Mouse (Mus musculus): Measurements from ENCODE around the gene Gm42372.
A peak's percentile ranks its signal among the peaks of the same experiment; 100 is the strongest.
"Not testable (repeated sequence)": the region's sequence is repeated elsewhere in the genome, so short reads cannot be mapped to it uniquely, and the experiment has no call there.

The Gm42372 gene

DNA sequence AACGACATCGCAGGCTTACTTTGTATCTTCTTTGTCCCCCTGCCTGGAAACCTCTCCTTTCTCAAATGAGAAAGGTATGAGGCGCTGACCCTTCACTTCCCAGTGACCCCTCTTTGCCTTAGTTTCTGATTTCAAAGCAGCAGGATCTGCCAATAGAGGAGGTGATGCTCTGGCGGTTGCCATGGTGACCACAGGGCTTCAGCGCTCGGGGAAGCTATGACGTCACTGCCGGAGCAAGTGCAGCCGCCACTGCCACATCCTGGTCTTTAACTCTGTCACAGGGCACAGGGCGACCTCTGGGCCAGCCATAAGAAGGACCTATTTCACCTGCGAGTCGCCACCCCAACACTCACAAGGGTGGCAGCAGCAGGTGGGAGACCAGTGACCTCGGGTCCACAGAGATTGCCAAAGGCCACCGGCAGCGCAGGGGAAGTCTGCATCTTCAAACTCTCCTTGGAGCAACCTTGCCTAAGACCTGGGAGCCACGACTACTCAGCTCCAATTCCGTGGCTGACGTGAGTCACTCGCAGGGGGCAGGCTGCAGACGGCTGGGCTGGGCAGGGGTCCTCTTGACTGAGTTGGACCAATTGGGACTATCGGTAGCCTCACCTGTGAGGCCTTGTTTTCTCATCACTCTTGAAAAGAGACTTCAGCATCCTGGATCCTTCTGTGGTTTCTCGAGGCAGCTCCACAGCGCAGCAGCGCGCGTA lies at the start of gene Gm42372:
TSS of gene Gm42372 (plus strand) at position 228 of the 710 bp plus-strand sequence.
- DNase-seq (ENCODE audit: low spot score) = no peak

- DNase-seq (ENCODE audit: low spot score) = no peak
Observed at GRCm38 (mm10) chr7:16937312-16937711, 45.6 kb upstream of the Gm42372 start.

DNA sequence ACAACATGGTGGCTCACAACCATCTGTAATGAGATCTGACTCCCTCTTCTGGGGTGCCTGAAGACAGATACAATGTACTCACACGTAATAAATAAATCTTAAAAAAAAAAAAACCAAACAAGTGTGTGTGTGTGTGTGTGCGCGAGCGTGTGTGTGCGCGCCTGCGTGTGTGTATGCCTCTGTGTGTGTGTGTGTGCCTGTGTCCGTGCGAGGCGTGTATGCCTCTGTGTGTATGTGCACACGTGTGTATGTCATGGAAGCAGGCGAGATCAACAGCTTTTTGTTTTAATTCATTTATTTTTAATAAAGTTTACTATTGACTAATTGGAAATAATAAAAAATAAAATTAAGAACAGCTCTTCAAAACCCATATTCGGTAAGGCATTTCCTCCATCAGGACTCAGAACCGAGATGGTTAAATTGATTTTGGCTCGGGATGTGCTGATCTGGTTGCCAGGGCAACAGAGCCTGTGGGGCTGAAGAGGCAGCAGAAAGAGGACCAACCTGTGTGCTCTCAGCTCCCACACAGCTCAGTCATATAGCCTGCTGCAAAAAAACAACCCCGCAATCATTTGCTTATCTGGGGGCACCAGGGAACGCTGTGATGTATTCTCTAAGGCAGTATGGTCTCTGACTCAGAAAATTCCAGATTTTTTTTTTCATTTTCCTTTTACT lies 44.6 kb upstream of the Gm42372 start:
- DNase-seq (ENCODE audit: low spot score) = no peak

GRCm38 (mm10) chr7:16940292-16940691 lies 42.6 kb upstream of the Gm42372 start:
- no peak for DNase-seq (ENCODE audit: low spot score)

DNA sequence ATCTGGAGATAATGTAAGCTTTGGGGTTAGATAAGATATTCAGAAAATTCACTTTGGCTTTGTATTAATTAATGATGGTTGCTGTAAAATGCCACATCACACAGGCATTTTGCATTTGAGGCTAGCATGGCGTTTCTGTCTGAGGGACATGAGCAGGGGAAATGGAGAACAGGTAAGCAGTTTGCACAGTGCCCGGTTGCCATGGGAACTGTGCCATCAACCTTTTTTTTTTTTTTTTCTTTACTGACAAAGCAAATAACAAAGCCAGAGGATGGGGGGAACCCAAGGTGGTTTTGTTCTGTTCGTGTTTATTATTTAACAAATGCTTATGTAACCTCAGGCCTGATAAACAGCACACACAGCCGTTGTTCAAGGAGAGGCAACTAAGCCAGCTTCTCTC lies 40.0 kb upstream of the Gm42372 start:
- DNase-seq (ENCODE audit: low spot score) = no peak

DNA sequence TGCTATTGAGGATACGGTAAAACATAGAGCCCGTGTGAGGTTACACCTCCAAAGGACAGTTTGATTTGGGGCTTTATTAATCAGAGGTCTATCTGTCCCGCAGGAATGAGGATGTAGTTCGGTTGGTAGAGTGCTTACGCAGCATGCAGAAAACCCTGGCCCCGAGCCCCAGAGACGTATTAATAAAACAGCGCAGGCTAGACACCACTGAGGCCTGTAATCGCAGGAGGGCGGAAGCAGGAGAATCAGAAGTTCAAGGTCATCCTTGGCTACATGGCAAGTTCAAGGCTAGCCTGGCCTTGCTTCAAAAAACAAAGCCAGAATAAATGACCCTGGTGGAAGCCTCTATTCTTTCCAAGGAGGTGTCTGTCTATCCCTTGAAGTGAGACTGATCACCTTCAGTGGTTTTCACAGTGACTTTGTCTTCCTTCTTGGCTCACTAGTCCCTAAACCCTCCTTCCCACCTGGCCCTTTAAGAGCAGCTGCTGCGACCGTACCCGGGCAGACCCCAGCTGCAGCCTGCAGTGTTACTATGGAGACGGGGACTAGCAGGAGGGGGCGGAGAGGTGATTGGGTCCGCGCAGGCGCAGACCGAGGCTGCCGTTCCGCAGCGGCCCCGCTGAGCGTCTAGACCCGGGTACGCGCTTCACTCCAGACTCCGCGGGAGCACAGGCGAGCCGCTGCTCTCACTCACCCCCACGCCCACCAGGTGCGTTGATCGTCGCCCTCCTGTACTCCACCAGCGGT lies 38.7 kb upstream of the Gm42372 start, which contains the start of gene Pnmal2:
TSS of gene Pnmal2 (plus strand) at position 622 of the 747 bp plus-strand sequence.
- peak; percentile 71 for DNase-seq (ENCODE audit: low spot score)

DNA sequence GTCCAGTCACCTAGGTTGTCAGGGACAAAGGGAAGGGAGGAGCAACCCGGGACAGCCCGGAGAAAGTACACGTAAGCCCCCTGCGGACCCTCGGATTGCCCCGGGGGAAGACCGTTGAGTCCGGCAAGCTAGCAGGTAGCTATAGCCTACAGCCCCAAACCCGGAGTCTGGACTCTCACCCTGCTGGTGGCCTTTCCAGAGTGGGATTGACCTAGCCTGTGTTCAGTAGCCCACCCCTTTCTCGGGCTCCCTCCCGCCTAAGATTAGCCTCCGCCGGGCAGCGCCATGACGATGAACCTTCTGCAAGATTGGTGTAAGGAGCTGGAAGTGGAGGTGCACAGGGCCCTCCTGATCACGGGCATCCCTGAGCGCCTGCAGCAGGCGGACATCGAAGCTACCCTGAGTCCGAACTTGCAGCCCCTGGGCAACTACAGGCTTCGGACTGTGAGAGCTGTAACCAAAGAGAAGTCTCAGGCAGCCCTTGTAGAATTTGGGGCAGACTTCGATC lies 38.0 kb upstream of the Gm42372 start:
- no peak for DNase-seq (ENCODE audit: low spot score)

DNA sequence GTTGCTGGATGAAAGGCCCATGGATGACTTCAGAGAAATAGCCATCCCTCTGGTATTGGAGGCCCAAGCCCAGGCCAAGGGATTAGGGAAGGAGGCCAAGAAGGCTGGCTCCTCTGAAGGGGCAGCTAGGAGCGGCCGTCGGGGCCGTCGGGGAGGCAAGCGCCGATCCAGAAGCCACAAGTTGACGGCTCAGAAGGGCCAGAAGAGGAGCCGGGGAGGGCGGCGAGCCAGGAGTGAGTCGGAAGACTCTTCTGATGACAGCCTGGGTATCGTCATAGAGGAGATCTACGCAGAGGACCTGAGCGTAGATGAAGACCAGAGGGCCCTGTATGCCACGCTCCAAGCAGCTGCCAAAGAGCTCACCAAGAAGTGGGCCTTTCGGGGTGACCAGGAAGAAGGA lies 37.5 kb upstream of the Gm42372 start:
- no peak for DNase-seq (ENCODE audit: low spot score)

DNA sequence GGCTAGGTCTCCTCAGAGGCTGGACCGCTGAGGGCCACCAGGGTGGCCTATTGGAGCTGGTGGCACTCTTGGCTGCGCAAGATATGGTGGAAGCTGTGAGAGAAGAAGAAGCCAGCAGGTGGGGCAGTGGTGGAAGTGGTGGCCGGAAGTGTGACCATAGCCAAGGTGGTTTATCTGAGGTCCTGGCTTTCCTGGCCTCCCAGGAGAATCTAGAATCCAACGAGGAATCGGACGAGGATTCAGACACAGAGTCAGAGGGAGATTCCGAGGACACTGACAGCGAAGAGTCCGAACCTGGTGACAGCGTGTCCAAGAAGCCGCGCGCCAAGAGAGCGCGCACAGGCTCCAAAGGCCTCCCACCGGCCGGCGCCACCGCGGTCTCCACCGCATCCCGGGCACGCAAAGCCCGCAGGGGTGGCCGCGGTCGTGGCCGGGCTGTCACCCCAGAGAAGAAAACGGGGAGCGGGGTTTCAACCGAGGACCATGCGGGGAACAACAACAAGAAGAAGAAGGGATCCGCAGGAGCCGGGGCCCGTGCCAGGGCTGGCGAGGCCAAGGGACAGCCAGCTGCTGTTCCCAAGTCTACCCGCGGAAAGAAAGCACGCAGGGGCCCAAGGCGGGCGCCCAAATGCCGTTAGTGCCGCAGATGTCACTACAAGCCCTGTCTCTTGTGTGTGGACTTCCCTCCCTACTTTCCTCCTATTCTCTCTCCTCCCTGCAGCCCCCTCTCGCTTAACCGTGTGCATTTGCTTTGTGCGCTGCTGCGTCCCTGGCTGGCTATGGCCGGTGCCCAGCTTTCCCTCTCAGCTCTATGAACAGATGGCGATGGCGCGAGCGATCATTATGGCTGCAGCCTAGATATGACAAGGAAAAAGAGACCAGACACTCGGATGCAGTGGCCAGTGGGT lies 36.2 kb upstream of the Gm42372 start:
- DNase-seq (ENCODE audit: low spot score) = no peak

DNA sequence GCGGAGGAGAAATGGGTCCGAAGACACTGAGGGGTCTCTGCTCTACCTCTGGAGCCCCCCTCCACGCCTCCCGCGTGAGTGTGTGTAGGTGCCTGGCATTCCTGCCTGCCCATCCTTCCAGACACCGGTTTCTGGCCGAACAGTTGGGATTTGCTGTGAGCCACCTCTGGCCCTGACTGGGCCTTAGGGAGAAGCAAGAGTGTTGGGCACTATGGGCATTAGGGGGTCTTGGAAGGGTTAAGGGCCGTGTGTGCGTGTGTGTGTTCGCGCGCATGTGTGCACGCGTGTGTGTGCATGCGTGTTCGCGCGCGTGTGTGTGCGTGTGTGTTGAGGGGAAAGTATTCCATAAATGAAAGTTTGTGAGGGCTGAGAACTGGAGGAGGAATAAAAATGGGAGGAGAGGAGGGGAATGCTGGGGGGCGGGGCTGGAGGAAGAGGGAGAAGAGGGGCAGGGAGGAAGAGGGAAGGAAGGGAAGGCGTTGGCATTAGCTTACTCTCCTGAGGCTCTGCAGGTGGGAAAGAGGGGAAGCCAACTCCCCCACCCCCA lies 35.5 kb upstream of the Gm42372 start:
- DNase-seq (ENCODE audit: low spot score) = no peak

DNA sequence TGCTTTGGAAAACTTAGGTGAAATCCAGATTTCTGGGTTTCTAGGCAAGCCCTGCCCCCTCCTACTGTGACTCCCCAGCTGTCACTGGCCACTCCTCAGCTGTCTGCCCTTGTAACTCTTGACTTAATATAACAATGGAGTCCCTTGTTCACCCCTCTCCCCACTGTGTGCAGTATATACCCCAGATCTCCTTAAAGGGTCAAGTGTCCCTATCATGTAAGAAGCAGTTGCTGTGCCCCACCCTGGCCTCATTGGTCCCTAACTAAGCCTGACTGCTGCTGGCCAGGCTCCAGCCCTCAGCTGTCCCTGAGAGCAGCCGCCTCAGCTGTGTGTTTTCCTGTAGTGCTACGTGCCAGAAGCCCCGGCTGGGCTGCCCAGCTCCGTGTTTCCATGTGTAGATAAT lies 34.9 kb upstream of the Gm42372 start:
- DNase-seq (ENCODE audit: low spot score) = no peak

GRCm38 (mm10) chr7:16948923-16949458 lies 33.9 kb upstream of the Gm42372 start:
- DNase-seq (ENCODE audit: low spot score) = no peak

GRCm38 (mm10) chr7:16949908-16950841 lies 32.7 kb upstream of the Gm42372 start:
- peak; percentile 62 for DNase-seq (ENCODE audit: low spot score)

DNA sequence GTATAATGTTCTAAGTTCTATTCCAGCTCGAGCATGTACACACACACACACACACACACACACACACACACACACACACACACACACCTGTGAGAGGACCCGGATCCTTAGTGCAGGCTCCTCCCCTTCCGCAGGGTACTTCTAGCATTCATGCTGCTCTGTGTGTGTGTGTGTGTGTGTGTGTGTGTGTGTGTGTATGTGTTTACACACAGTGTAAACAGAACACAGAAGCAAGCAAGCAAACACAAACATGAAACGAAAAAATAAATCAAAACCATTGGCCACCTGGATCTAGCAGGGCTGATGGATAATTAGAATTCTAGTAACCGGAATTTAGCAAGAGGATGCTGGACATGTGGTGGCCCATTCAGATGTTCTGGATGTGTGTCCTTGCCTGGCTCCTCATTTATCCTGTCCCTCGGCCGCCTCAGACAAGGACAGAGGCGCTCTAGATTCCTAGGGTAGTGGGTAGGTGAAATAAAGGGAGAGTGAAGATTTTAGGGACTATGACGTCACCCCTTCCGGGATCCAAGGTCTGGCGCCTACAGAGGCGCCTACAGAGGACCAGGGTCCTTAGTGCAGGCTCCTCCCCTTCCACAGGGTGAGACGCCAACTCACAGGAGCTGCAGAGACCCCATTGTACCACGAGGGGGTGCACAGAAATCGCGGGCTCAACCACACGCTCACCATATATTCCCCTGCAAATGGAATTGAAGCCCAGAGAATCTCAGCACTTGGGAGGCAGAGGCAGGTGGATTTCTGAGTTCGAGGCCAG lies 31.8 kb upstream of the Gm42372 start:
- peak; percentile 57 for DNase-seq (ENCODE audit: low spot score)

DNA sequence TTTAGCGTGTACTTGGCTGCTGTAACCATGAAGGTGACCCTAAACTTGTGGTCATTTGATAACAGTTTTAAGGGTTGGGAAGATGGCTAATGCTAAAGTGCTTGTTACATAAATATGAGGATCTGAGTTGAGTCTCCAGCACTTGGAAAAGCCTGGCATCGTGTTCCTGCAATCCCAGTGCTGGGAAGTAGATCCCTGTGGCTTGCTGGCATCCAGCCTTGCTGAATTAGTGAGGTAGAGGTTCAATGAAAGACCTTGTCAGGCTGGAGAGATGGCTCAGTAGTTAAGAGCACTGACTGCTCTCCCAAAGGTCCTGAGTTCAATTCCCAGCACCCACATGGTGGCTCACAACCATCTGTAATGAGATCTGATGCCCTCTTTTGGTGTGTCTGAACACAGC lies 29.1 kb upstream of the Gm42372 start:
- not testable (repeated sequence) for DNase-seq (ENCODE audit: low spot score)

- no peak for DNase-seq (ENCODE audit: low spot score)
Observed at GRCm38 (mm10) chr7:16955712-16956111, 27.2 kb upstream of the Gm42372 start.

GRCm38 (mm10) chr7:16956410-16957265 lies 26.2 kb upstream of the Gm42372 start:
- no peak for DNase-seq (ENCODE audit: low spot score)

- no peak for DNase-seq (ENCODE audit: low spot score)
Observed at GRCm38 (mm10) chr7:16959539-16960187, 23.2 kb upstream of the Gm42372 start, which contains the start of gene Pnmal1. Gene Pnmal1, plus strand, starts transcription at chr7:16959679.
